Mouse (Mus musculus) heart, postnatal 0 days (tissue): ENCODE measurements around the gene Zfhx3.

Experiments
- CTCF ChIP-seq: IDR thresholded peaks from 2 replicates; pipeline ENCODE4 v1.5.1; 2016; ENCODE audit warnings: antibody characterized with exemption, control low read depth, low read depth
- EP300 ChIP-seq: IDR thresholded peaks from 2 replicates; pipeline ENCODE4 v1.6.1; 2016; ENCODE audit warnings: antibody characterized with exemption, low read depth

GRCm38 (mm10) chr8:108507769-108508168 lies 565.3 kb downstream of the Zfhx3 start:
- no peak for TF ChIP-seq CTCF
- no peak for TF ChIP-seq EP300
